Mouse (Mus musculus) bone marrow macrophage, adult 2 months (primary cell): ENCODE measurements at regions not wholly inside any gene's neighbourhood (a gene's known extent, or its start where the extent isn't known, plus 50 kb on each side); places are given as distances from the start of the nearest gene placed in this dataset.

Experiments
- CTCF ChIP-seq: IDR thresholded peaks from 2 replicates; pipeline ENCODE4 v1.5.1; 2012; ENCODE audit warnings: low read depth, mild to moderate bottlenecking, low read length, moderate library complexity
- POLR2A ChIP-seq: IDR thresholded peaks from 2 replicates; pipeline ENCODE4 v1.6.1; 2012; ENCODE audit warnings: mild to moderate bottlenecking, low read depth, low read length, borderline replicate concordance

GRCm38 (mm10) chr15:71243539-71243938, 2590.8 kb upstream of the Gm6569 start:
- TF ChIP-seq CTCF: no peak
- TF ChIP-seq POLR2A: no peak
